Mouse (Mus musculus) kidney, postnatal 36 days (tissue): ENCODE data around the gene Hes7.

Source experiments
- DNase-seq, 2 experiments: peaks; one replicate each; pipeline ENCODE4 v3.0.0; 2021 to 2022; ENCODE audit warnings: mixed read lengths in 2 of 2

The Hes7 gene

GRCm38 (mm10) chr11:69101604-69102402 is 18.4 kb upstream of the Hes7 start:
- no peak for DNase-seq

GRCm38 (mm10) chr11:69102403-69102725 is 17.8 kb upstream of the Hes7 start:
- DNase-seq: no peak

- no peak for DNase-seq
Observed at GRCm38 (mm10) chr11:69103121-69103520, 17.1 kb upstream of the Hes7 start.

GRCm38 (mm10) chr11:69103531-69104435 is 16.4 kb upstream of the Hes7 start:
- no peak for DNase-seq

GRCm38 (mm10) chr11:69104487-69104886 is 15.7 kb upstream of the Hes7 start:
- no peak for DNase-seq

GRCm38 (mm10) chr11:69105227-69105626 is 15.0 kb upstream of the Hes7 start:
- no peak for DNase-seq

- DNase-seq: no peak
Observed at GRCm38 (mm10) chr11:69105796-69106195, 14.4 kb upstream of the Hes7 start.

GRCm38 (mm10) chr11:69106299-69106698 is 13.9 kb upstream of the Hes7 start:
- DNase-seq: no peak

GRCm38 (mm10) chr11:69106842-69107241 is 13.4 kb upstream of the Hes7 start:
- DNase-seq: no peak

GRCm38 (mm10) chr11:69107676-69108075 is 12.5 kb upstream of the Hes7 start:
- no peak for DNase-seq

GRCm38 (mm10) chr11:69108223-69108622 is 12.0 kb upstream of the Hes7 start:
- DNase-seq: no peak

GRCm38 (mm10) chr11:69109032-69109900 is 10.9 kb upstream of the Hes7 start:
- DNase-seq: no peak

- peak; percentile 91 to 96 for DNase-seq
Observed at GRCm38 (mm10) chr11:69110319-69111046, 9.7 kb upstream of the Hes7 start.

GRCm38 (mm10) chr11:69111051-69111810 is 9.0 kb upstream of the Hes7 start:
- DNase-seq: no peak

- DNase-seq: no peak
Observed at GRCm38 (mm10) chr11:69111865-69112264, 8.3 kb upstream of the Hes7 start.

GRCm38 (mm10) chr11:69114018-69114417 is 6.2 kb upstream of the Hes7 start:
- no peak for DNase-seq

- no peak for DNase-seq
Observed at GRCm38 (mm10) chr11:69114621-69115020, 5.6 kb upstream of the Hes7 start.

GRCm38 (mm10) chr11:69116843-69117242 is 3.4 kb upstream of the Hes7 start:
- no peak for DNase-seq

GRCm38 (mm10) chr11:69117737-69118695 is 2.2 kb upstream of the Hes7 start:
- DNase-seq: peak; percentile 45 to 74

GRCm38 (mm10) chr11:69118765-69119164 is 1.4 kb upstream of the Hes7 start:
- DNase-seq: peak; percentile 89 to 92
